Mouse (Mus musculus): Measurements from ENCODE around the gene AI597479.

GRCm38 (mm10) chr1:43117435-43117834 lies 18.9 kb downstream of the AI597479 start:
- TF ChIP-seq GATA1 (IDR thresholded peaks at IDR 0.05; ENCODE audit: borderline replicate concordance, low read length) = no peak
- TF ChIP-seq FLI1 (IDR thresholded peaks at IDR 0.05; ENCODE audit: low read length) = no peak
